Mouse (Mus musculus) brain, adult 2 months (tissue): ENCODE data around the gene Ankzf1.

ENCODE experiments used
- DNase-seq: peaks from one replicate; pipeline ENCODE4 v3.0.0; 2011; ENCODE audit warnings: low read depth, low spot score

Ankzf1 gene

DNA sequence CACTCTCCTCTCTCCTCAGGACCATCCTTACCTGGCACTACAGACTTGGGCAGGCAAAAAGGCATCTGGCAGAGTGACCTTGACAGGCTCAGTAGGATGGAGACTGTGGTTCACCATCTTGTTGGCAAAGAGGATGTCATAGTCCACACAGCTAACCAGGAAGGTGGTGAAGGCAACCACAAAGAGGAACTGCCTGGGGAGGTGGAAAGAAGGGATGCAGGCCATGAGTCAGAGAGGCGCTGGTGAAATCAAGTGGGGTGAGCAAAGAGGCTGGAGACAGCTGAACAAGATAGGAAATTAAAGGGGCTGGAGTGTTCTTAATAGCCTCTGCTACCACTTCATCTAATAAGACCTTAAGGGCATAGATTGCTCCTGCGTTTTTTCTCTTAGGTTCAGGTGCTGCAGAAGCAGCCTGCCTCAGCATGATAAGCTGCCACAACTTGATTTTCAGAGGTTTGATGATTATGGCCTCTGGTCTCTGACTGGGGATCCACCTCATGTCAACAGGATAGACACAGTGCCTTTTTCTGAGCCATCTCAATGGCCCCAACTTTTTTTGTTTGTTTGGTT, 4.0 kb upstream of the Ankzf1 start:
- DNase-seq, result no peak

DNA sequence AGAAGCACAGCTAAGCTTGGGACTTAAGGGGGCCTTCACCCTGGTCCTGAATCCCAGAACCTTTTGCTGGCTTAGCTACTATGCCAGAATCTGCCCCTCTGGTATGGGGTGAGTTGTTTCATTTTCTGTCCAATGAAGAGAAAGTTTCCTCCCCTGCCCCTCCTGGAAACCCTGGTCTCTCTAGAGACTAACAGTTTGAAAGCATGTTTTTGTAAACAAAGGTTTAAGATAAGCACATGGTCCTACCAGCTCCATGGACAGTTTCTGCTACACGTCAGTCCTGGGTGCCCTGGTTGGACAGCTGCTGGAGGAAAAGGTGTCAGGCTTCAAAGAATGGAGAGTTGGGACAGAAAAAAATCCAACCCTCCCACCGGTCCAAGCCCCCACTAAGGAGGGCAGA, 1.4 kb upstream of the Ankzf1 start:
- DNase-seq, result no peak

DNA sequence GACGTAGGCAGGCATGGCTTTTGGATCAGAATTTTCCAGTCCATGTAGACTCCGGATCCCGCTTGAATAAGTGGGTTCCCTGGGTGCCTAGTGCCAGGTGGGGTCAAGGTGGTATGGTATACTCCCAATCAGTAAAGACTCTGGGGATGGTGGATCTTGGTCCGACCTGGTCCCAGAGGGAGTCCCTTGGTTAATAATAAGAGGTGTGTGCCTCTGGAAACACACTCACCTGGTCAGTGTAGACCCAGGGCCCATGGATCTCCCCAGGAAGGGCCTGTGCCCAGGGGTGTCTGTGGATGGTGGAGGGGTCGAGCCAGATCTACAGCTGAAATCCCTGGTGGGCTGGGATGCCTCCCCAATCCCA, 711 bp upstream of the Ankzf1 start:
- DNase-seq, result no peak

DNA sequence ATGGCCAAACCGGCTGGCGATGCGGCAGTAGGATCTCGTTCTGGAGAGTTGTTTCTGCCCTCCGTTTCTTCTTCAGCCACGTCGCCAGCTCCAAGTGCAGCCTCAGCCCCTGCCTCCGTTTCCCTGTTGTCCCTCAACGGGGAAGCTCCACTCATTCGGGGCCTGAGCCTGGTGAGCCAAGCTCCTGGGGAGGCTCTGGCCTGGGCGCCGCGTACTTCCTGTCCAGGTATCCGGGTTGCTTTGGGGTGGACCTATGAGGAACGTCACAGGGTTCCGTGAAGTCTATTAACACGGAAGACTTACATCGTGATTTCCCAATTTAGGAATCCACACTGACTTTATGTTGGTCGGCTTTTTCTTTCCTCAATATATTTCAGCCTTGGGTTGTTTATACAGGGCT, 501 bp downstream of the Ankzf1 start:
- DNase-seq, result peak; percentile 80

DNA sequence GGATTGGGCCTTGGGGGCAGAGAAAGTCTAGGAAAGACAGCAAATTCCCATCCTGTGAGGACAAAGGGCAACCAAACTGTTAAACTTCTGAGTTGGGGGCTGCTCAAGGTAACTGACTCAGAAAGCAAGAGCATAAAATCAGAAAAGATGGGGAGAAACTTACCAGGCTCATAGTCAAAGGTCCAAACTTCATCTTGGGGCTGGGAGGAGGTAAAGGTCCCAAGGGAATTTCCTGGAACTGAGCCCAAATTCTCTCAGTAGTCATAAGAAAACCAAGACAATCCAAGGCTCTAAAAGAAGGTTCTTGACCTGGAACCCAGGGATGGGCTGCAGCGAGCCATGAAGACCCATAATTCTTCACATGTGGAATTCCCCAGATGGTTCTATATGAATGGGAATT, 9.3 kb downstream of the Ankzf1 start:
- DNase-seq, result no peak

DNA sequence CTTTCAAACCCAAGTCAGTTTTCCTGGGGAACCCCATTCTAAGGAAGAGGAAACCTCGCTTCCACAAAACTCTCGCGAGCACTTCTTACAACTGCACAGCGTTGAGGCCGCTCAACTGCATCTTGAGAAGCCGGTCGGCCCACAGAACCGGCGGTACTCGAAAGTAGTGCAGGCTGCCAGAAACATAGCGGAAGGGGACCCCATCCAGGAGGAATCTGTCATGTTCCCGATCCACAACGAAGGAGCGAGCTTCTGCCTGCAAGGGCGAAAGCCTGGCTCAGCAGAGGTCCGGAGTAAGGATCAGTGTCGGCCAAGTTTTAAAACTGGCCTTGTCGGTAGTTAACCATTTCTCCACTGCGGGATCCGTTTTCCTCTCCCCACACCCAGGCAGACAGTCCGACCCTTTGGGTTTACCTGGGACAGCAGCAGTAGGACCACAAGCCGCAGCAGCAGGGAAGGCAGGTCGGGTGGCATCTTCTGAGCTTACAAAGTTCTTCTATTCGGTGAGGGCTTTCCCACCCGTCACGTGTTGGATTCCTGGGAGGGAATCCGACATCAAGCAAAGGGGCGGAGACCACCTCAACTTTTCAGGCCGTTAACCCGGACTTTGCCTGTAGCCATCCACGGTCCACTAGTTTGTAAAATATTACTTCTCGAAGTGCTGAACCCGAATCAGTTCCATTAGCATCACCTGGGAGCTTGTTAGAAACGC, 17.2 kb downstream of the Ankzf1 start:
- no peak for DNase-seq

DNA sequence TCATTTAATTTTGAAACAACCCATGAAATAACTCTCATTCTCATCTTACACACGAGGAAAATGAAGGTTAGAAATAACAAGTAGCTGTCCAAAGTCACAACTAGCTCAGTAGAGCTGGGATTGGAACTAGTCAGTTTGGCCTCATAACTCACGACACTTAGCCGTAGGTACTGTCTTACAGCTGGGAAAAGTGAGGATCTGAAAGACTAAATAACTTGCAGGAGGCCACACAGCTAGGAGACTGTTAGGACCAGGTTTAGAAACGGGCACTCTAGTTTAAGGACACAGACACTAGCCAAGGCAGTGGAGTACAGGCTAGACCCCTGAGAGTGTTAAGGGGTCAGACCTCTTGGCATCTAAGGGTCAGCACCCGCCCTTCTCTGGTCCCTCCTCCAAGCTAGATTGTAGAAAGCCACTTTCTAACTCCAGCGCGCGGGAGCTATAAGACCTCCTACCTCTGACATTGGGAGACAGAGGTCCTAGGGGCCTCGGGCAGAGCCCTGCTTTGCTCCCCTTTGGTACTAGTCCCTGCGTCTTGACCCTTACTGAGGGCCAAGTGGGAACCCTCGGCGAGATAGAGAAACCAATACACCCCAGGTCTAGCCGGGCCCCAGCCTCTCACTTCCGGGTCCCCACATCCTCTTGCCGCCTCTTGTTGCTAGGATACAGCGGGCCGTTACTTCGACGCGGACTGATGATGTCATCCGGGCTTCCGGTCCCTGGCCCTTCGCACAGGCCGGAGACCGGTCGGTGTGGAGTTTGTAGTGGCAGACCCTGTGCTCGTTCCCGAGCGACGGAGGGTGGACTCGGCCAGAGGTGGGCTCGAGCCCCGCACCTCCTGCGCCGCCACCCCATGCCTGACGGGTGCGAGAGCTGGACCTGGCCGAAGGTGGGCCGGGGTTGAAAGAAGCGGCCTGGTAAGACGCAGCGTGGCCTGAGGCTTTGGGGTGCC, 18.5 kb downstream of the Ankzf1 start, which contains the start of the genes Glb1l and Stk16:
Gene Glb1l (minus strand): TSS at position 678 of the 952 bp plus-strand sequence.
Gene Stk16 (plus strand): TSS at position 703 of the 952 bp plus-strand sequence.
- peak; percentile 99 for DNase-seq

DNA sequence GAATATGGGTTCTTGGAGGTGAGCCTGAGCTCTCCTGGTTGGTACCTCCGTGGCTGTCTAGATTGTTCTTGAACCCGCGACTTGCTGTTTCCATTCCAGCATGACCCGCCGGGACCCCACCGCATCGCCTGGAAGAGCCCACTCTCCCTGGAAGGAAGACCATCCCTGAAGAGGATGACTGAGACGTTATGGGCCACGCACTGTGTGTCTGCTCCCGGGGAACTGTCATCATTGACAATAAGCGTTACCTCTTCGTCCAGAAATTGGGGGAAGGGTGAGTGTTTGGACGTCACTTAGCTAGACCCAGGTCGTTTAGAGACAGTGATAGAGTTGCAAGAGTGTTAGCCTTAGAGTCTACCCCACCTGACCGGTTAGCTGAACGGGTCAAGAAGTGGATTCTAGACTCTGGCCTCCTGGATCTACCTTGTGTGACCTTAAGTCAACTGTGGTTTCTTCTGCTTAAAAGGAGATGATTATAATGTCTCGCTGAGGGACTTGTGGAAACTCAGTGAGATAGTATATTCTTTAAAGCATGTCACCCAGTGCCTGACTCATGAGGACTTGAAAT, 19.3 kb downstream of the Ankzf1 start:
- no peak for DNase-seq

DNA sequence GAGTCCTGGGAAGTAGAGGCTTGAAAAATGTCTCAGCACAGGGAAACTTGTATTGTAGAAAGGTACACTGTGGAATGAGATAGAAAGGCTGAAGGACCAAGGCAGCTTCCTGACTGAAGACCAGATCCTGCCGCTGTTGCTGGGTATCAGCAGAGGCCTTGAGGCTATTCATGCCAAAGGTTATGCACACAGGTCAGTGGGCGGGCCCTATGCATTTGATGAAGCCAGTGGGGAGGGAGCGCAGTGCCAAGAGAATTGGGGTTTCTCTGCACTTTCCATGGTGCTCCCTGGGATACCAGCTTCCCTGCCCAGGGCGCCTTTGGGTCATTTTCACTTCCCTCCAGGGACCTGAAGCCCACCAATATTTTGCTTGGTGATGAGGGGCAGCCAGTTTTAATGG, 20.6 kb downstream of the Ankzf1 start:
- no peak for DNase-seq

DNA sequence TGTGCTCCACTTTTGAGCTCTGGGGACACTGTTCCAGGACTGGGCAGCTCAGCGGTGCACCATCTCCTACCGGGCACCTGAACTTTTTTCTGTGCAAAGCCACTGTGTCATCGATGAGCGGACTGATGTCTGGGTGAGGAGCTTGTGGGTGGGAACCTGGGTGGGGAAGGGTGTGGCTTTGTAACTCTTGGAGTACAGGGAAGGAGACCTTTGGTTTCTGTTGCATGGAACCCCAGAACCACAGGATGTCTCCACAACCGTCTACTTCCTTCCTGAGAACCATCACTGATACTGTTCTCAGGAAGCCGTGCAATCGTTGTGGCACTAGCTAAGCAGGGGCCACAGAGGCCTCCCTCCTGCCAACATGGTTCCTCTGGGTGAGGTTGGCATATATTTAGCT, 21.1 kb downstream of the Ankzf1 start:
- DNase-seq, result no peak

DNA sequence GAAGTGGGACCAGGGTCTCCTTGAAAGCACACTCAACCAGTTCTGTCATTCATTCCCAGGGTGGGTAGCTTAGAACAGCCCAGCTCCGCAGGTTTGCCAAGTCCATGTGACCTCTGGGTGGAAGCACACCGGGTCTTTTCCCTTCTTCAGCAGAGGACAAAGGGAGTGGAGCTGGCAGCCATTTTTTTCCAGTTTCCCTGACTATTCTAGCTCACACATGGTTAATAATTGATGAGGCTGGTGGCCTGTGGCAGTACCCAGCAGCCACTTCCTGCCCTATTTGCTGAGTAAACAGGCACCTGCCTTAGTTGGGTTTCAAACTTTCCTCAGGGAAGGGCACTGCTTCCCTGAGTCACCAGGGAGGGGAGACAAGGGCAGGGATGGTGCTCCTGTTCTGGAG, 22.5 kb downstream of the Ankzf1 start:
- no peak for DNase-seq

DNA sequence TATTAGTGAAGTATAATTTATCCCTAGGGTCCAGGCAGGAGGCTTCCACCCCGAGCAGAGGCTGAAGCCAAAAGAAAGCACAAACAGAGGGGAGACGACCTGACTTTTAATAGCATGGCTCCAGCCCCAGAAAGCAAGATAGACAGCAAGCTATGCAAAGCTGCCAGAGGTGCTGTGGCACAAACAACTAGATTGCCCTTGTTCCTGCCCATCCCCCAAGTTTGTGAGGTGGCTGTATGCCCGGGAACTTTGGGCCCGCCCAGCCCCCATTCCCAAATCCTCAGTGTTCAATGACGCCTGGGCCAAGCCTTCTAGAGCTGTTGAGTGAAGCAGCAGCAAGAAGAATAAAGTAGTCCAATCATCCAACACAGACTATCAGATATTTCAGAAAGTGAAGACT, 22.9 kb downstream of the Ankzf1 start:
- peak; percentile 24 for DNase-seq

DNA sequence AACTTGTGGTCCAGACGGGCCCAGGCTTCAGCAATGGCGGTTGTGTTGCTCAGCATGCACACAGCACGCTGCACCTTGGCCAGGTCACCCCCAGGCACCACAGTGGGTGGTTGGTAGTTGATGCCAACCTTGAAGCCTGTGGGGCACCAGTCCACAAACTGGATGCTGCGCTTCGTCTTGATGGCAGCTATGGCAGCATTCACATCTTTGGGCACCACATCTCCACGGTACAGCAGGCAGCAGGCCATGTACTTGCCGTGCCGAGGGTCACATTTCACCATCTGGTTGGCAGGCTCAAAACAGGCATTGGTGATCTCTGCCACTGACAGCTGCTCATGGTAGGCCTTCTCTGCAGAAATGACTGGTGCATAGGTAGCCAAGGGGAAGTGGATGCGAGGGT, 23.8 kb downstream of the Ankzf1 start:
- DNase-seq, result no peak

DNA sequence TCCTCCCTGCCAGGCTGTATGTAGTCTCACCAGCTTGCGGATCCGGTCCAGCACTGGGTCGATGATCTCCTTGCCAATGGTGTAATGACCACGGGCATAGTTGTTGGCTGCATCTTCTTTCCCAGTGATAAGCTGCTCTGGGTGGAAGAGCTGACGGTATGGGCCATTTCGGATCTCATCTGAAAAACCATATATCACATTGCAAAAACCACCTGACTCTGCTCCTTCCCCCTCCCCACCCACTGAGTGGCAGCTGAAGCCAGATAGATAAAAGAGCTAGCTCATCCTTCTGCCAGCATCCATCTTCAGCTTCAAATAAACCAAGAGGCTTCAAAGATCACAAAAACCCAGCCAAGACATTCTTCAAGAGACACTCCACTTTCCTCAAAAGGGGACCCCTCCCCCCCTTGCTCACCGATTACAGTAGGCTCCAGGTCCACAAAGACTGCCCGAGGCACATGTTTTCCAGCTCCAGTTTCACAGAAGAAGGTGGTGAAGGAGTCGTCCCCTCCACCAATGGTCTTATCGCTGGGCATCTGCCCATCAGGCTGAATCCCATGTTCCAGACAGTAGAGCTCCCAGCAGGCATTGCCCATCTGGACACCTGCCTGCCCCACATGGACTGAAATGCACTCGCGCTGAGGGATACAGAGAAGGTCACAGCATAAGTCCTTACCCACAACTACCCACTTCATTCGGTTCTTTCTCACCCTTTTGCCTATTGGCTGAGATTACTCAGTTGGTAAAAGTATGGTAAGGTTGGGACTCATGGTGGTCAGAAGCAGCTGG, 25.0 kb downstream of the Ankzf1 start:
- peak; percentile 64 for DNase-seq

DNA sequence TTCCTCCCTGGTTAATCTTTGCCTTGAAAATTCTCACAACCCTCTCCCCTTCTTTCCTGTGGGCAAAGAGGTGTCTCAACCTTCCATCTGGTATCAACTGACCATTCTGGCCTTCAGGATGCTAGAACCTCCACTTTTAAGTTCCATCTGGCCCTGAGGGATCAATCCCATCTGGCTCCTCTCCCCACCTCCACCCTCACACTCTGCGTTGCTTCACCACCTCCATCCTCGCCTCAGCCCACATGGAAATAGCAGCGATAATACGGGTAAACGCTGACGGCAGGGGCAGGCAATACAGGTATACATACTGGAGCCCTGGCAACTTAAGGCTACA, 25.9 kb downstream of the Ankzf1 start:
- peak; percentile 87 for DNase-seq

DNA sequence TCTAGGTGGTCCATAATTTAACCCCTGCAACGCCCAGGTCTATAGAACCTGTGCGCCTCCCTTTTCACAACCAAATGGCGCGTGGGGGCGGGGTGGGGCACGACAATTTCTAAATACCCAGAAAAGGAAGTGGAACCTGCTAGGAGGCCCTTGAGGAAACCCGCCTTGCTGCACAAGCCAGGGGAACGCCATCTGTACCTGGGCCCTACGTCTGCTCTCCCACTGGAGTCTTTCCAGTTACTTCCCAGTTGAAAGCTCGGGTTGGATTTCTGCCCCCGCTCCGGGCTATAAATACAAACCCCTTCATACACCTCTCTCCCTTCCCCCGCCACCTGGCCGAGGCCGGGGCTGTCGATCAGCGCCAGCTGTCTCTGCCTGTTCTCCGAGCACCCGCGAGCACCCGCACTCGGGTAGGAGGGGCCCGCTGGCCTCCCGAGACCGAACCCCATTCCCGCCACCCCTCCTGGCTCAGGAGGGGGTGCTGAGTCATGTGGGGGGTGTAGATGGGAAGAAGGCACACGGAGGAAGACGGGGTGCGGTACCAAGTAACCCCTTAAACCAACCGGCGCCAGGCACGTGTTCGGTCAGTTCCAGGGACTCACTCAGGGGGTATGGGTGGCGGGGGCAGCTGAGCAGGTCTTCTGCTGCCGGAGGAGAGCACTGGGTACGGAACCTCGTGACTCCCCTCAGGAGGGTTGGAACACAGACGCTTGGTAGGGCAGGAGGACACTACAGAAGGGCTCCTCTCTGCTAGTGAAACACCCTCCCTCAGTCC, 26.5 kb downstream of the Ankzf1 start:
- DNase-seq, result peak; percentile 98

DNA sequence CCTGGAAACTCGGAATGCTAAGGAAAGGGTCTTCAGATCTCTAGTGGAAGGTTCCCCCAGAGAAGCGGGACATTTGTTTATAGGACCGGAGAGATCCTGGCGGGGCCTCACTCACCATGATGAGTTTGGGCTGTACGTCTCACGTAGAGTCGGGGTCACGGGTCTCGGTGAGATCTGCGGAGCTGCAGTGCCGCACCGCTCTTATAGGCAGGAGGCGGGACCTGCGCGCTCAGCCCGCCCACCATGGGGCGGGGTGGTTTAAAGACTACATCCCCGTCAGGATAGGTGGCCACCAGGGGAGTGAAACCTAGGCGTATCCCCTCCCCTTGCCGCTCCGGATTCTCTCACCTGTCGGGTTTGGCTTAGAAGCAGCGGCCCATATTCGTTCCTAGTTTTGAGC, 27.1 kb downstream of the Ankzf1 start:
- peak; percentile 97 for DNase-seq

DNA sequence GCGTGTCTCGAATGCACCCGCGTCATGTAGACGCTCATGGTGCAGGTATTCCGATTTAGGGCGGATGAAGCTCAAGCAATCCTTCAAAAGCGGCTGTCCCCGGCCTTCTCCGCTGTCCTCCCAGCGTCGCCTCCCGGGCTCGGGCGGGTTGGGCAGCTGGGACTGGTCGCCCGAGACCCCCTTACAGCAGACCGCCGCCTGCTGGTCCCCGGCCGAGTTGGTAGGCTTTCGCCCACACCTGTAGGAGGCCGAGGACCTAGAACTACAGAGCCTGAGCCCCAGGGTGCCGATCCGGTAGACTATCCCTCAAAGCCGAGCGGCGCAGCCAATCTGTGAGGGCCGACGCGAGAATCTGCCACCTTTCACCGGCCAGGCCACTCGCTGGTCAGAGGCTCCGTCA, 27.6 kb downstream of the Ankzf1 start, which contains the start of gene Tuba4a:
Gene Tuba4a (minus strand): TSS at position 335 of the 400 bp plus-strand sequence.
- DNase-seq, result peak; percentile 53

DNA sequence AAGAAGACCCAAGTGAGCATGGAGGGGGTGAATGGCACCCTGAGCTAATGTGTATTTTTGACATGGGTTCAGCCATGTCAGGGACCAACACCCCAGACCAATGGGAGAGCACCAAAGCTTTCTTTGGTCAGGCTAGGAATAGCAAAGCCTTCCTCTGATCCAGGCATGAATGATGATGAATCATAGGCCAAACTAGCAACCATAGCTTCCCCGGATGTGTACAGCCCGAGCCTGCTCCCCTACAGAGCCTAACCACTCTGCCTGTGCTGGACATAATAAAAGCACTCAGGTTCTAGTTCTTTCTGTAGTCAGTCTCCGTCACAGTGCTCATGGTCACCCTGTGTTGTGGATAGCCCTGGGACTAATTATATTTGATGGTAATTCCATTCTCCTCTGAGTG, 29.6 kb downstream of the Ankzf1 start:
- no peak for DNase-seq

DNA sequence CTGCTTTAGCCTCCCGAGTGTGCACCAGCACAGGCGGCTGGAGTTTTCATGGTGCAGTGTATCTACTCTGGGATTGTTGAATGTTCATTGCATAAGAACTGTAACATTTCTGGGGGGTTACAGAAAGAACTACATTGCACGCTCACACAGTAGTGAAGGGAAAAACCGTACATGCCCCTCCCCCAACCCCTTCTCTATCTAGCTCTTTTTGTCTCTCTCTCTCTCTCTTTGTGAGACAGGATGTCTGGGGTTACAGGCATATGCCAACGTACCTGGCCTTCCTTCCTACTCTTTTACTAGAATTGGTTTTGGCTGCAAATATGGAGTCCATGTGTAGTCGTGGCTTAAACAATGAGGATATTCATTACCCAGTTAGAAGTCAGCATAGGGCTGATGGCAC, 31.0 kb downstream of the Ankzf1 start:
- no peak for DNase-seq

DNA sequence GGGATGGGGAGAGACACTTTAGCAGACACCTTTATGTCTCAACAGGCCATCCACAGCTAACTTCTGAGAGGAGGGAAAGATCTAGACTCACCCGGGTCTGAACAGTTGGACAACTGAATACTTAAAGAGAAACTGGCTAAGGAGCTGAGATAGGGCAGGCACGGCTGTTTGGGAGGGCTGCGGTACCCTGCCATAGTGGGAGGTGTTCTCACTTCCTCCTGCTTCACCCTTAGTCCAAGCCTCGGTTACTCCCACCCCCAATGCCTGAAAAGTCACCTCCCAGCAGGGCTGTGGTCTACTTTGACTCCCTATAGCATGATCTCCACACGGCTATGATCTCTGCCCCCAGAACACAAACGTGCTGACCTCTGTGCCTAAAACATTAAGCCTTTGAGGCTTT, 31.6 kb downstream of the Ankzf1 start:
- no peak for DNase-seq
